Mouse (Mus musculus) adrenal gland, postnatal 25 days (tissue): ENCODE measurements around the gene Cercam. TPM values are rescaled to one million over a fixed set of nuclear protein-coding genes. Genes with fewer than 3 reads are reported as not detected.
"Not testable (repeated sequence)": the region's sequence is repeated elsewhere in the genome, so short reads cannot be mapped to it uniquely, and the experiment has no call there.

Experiments
- DNase-seq: peaks from one replicate; pipeline ENCODE4 v3.0.0; 2021; ENCODE audit warnings: mixed read lengths
- total RNA-seq: library from RNA; stranded (reverse); gene quantifications from 2 replicates; pipeline ENCODE4 v1.2.3, GENCODE M21; 2021

Gene Cercam
- total RNA-seq, 1 experiment from 2014 or later = 11.6 TPM

DNA sequence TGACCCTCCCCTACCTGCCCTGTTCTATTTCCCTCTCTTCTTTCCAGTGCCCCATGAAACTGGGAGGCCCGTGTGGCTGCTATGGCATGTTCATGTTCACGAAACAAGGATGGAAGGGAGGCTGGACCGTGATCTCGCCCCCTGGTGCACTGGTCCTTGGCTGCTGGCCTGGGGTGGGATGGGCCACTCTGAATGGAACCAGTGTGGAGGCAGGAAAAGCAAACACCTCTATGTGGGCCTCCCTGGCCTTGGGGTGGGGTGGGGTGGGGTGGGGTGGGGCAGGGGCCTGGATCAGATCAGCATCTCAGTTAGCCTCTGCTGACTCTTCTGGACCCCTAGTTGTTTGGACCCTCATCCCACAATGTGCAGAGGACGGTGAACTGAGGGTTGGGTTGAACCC is 15.2 kb upstream of the Cercam start:
- no peak for DNase-seq

DNA sequence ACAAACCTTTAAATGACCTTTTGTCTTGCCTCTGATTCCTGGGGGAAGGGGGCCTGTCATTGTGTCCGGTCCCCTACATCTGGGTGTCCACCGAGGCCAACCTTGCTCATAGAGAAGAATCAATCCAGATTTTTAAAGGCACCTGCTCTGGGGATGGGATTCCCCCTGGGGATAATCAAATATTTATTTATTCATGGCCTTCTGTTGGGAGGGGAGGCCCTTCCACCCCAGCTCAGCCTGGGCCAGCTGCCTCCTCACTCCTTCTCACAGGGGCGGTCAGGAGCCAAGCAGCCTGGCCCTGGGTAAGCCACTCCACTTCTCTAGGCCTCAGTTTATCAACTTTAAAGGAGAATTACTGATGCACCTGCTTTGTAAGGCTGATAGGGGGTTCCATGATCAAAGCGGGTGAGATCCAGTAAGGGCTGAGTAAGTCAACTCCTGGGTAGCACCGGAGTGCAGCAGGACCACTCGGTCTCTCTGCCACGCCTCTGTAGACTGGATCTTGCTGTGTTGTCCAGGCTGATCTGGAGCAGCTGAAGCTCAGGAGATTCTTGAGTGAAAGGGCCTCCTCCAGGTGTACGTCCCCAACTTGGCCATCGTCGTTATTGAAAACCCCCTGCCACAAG is 13.3 kb upstream of the Cercam start:
- DNase-seq = no peak

DNA sequence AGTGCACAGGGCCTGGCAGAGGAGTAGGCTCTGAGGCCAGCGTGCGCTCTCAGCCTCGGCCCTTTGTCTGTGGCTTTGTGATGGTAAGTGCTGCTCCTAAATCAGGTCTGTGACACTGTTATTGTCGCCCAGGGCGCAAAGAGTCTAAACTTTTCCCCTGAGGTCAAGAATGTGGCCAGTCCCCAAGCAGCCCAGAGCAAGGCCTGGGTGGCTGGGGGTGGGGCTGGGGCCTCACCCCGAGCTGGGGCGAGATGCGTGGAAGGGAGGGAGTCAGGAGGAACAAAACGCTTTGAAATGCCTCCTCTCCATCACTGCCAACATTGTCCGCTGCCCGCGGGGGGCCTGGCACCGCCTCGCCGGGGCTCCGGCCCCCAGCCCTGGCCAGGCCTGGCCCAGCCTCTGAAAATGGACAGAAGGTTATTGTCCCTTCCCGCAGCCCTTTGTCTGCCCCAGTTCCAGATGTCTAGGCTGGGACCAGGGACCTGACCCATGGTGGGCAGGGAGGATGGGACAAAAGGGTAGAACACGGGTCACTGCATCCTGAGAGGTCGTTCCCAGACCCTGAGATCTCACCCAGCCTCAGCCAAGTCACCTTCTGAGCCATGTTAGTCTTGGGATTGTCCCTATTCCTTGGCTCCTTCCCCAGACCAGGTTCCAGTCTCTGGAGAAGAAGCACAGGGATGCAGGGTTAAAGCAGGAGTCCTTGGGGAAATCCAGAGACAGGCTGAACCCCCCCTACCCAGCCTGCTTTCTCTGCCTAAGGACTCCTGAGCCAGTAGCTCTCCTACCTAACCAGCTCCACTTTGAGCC is 12.3 kb upstream of the Cercam start:
- DNase-seq = no peak

DNA sequence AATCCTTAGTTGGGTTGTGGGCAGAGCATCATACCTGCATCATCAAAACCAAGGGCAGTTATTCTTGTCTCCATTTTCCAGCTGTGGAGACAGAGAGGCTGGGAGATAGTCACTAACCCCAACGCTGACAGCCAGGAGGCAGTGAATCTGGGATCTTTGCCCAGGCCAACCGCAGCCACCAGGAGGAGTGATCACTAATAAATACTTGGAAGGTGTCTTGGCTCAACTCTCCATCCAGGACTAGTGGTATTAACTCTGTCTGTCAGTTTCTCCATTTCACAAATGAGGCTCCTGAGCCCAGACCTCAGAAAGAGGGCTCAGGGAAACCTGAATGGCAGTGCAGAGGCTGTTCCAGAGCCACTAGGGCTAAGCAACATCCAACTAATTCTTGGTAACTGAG is 11.6 kb upstream of the Cercam start:
- no peak for DNase-seq

DNA sequence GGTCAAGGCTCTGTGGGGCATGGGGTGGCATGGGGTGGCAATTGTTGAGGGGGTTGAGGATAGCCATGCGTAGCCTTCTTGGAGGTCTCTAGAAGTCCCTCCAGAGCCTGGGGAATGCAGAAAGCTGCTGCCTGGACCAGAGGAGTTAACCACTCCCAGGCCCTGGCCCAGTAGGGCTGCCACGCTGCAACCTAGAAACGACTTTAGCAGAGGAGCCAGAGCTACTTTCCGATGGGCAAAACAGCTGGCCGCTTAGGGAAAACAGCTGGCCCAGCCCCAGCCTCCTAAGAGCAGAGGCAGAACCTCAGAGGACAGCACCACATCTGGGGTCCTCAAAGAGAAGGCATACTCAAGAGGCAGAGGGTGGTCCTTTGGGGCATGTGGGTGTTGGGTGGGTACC is 11.0 kb upstream of the Cercam start:
- DNase-seq = no peak

DNA sequence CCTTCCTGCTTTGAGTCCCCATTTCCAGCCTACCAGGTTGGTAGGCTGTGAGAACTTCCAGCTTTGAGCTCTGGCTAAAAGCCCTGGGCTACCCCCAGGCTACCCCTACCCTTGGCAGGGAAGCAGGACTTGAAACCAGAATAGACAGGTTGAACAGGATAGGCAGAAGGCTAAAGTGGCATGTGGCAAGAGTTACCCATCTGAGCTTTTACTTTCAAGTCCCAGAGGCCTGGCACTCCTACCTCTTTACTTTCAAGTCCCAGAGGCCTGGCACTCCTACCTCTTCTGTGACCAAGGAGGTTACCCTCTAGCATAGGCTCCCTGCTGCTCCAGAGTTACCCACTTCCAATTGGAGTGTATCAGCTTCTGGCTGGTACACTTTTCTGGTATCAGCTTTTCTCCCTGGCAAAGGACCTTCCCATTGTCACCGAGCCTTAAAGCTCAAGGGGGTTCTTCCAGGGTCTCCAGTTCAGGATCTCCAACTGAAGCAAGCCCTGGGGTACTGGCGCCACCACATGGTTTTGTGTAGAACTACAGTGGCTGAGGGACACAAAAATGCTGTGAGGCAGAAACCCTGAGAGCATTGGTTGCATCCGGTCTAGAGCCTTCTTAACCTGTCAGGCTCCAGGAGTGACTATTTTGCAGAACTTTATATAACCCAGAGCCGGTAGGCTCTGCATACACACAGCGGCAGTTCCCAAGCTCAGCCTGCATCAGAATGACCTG is 10.1 kb upstream of the Cercam start:
- peak; percentile 20 for DNase-seq

DNA sequence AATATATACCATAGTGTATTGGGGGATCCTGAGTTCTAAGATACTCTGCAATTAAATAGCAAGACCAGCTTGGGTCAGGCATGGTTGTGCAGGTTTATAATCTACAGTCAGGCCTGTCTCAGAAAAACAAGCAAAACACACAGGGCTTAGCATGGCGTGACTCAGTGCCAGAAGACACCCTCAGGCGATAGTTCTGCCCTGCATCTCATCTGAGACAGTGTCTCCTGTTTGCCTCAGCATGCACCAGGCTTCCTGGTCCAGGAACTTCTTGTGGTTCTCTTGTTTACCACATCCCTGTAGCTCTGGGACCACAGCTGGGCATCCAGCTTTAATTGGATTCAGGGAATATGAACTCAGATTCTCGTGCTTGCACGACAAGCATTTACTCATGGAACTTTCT is 3.8 kb upstream of the Cercam start:
- DNase-seq = no peak

DNA sequence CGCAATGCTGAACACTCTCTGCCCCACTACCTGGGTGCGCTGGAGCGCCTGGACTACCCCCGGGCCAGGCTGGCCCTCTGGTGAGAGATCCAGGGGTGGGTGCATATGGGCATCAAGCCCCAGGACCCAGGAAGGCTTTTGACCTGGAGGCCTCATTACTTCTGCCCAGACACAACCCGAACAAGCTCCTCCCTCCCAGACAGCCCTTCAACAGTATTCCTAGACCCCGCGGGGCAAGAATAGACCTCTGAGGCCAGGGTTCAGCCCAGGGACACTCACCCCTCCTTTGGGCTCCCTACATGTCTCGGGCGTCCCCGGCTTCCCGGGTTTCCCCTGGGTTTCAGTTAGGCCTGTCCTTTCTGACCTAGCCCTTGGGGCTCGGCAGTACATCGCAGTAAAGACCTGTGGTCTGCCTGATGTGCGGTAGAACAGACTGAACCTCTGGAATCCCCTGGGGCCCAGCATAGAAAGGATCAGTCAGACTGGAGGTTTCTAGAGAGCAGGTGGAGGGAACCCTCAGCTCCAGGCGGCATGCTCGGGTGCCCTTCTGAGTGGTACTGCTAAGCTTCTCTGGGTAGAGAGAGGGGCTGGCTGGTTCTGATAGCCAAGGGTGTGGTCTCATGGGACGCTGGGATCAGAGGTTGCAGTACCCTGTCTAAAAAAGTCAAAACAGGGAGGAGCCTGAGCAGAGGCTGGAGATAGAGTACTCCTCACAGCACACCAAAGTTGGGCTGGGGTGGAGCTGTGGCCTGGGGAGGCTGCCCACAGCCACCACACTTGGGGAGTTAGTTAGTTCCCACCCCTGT is 885 bp downstream of the Cercam start:
- no peak for DNase-seq

DNA sequence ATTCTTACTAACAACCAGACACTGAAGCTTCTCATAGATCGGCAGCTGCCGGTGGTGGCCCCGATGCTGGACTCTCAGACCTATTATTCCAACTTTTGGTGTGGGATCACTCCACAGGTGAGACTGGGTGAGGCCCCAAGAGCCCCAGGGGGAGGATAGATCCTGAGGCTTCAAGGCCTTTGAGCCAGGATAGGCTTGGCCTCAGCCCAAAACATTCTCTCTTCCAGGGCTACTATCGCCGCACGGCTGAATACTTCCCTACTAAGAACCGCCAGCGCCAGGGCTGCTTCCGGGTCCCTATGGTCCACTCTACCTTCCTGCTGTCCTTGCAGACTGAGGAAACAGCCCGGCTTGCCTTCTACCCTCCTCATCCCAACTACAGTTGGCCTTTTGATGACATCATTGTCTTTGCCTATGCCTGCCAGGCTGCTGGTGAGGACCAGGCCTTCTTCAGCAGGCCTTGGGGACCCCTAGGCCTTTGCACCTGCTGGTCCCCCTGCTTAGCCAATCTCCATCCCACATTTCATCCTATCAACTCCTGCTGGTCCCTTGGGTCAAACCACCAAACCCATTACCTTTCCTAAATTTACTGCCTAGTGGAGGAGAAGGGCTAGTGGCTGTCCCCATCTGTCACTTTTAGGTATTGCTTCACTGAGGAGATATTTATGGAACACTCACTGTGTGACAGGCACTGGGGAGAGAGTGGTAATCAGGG is 3.8 kb downstream of the Cercam start:
- DNase-seq = no peak

DNA sequence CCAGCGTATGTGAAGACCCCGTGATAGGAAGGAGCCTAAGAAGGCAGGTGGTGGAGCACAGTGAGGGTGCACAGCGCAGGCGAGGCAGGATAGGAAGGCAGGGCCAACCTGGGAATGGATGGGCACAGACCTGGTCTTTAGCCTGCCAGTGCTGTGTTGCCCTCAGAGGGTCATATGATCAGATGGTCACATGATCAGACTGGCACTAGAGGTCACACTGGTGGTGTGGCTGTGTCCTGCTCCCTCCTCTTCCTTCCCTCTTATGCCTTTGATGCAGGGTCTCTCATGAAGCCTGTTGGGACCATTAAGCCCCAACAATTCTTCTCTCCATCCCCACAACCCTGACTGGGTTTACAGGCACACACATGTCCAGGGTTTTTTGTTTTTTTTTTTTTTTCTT is 4.8 kb downstream of the Cercam start:
- DNase-seq = no peak

DNA sequence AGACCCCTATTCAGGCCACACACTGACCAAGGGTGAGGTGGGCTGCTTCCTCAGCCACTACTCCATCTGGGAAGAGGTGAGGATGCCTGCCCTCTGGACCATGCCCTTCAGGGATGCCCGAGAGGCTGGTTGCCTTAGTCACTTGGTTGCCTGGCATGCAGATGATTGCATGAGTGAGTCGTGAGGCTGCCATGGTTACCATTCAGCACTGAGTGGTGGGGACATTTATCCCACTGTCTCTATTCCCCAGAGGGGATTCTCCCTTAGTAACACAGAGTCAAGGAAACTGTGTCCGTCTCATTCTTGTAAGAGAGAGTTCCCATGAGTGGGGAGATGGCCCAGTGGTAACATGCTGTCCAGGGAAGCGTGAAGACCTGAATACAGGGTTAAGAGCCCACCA is 9.1 kb downstream of the Cercam start:
- no peak for DNase-seq

DNA sequence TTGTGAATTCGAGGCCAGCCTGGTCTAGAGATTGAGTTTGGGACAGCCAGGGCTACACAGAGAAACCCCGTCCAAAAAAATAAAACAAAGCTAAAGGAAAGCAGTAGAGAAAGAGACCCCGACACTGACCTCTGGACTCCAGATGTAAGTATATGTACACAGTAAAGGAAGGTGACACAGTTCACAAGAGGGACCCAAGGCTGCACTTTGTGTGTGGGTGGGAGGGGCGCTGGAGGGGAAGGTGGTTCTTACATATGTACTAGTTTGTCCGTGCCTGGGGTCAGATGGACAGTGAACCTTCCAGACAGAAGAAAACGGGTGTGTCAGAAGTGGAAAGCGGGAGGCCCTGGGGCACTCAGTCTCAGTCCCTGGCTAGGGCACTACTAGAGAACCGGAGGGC is 10.2 kb downstream of the Cercam start:
- no peak for DNase-seq

DNA sequence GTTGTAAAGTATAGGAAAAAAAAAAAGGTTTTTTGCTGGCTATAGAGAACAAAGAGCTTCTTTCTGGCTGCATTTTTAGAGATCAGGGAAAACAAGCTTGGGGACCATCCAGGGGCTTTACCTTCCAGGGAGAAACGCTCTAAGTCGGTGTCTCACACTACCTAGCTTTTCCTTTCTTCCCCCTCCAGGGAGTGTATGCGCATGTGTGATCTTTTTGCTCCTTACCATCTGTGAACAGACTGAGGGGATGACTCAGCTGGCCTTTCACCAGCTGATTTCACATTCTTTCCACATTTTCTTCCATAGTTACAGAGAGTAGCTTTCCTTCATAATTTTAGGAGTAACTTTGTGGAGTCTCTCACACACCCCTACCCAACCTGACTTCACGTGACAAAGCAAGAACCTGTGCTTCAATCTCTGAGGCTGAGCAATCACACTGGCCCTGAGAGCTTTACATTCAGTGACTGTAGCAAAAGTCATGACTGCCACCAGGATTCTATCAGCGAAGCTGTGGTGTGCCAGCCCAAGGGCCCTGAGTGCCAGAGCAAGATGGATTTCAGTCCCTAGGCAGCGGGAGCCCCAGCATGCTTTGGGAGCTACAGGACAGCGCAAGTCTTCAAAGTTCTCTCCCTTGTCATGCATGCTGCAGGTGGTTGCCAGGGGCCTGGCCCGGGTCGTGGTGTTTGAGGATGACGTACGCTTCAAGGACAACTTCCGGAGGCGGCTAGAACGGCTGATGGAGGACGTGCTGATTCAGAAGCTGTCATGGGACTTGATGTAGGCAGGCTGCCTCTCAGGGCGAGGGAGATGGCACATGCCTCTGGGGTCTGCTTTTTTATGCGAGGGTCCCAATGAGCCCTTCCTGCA is 11.2 kb downstream of the Cercam start:
- DNase-seq = peak; percentile 74

DNA sequence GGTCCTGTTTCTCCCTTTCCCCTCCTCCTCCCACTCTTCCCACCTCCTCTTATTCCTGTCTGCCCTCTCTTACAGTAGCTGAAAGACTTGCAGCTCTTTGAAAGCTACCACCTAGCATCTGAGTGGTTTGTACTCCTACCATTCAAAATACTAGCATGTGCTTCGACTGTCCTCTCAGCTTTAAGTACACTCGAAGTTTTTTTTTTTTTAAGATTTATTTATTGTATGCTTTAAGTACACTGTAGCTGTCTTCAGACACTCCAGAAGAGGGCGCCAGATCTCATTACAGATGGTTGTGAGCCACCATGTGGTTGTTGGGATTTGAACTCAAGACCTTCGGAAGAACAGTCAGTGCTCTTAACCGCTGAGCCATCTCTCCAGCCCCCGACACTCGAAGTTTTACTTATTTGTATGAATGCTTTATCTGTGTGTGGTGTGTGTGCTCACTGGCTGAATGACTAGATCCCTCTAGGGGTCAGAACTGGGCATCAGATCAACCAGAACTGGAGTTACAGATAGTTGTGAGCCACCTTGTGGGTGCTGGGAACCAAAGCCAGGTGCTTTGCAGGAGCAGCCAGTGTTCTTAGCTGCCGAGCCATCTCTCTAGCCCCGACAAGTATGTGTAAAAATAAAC is 17.8 kb downstream of the Cercam start:
- DNase-seq = not testable (repeated sequence)

DNA sequence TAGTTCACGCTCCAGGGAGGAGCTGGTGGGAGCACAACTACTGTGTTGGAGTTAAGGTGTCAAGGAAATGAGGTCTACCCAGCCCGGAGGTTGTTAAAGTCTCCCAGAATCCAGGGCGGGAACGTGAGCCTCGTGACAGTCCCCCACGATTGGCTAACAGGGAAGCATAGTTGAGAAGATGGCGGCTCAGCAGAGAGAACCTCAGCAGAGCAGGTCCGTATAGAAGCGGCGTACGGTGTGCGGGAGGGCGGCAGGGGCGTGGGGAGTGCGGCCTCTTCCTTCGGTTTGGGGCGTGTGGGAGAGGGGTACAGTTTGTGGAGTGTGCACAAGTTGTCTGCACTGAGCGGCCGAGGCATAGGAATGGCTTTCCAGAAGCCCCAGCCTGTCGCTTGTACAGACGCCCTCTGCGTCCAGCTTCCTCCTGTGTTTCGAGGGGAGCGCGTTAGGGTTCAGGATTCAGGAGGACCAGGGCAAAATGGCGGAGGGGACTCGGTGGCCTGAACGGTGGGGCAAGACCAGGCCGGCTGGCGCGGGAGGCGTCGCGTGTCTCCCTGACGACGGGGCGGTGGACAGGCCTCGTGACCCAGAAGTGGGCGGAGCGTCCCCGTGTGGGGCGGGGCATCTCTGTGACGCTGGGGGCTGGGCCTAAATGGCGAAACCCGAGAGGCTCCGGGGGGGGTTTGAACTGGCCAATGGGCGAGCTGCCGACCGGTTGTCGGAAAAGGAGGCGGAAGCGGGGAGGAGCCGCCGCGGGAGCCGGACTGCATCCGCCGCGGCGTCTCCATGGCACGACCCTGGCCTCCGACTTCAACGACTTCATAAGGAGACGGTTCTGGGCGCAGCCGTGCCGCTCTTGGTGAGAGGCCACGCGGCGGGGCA is 20.3 kb downstream of the Cercam start, which contains the start of gene Odf2:
Gene Odf2 (plus strand): TSS at position 156 of the 879 bp plus-strand sequence.
- peak; percentile 100 for DNase-seq

DNA sequence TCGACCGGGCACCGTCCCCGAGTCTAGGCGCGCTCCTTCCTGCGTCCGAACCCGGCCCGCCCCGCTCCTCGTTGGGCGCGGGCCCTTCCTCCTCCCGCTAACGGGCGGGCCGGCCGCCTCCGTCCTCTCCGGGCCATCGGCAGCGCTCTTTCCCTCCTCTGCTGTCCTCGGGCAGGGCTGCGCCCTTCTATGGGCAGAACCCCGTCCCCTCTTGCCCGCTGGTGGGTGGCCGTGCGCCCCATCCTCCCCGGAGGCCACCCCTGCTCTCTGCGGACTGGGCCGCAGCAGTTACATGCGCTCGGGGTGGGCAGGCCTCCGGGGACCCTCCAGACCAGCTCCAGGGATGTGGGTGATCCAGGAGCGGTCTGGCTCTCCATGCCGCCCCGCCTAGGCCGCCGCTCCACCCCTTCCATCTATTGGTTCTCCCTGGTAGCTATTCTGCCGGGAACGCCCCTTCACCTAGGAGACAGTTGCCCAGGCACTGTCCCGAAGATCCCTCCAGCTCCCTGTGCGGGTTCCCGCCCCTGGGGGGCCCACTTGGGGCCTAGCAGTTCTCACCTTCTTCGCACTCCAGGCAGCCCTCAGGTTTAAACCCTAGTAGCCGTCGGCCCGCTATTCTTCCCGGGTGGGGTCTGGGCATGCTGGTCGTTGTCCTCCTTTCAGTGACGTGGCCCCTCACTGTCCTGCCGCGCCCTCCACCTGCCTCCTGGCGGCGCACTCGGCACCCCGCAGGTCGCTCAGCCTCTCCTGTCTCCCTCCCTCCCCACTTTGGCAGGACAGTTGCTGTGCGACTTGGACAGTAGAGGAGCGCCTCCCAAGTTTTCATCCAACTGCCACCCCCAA is 21.2 kb downstream of the Cercam start:
- DNase-seq = peak; percentile 88

DNA sequence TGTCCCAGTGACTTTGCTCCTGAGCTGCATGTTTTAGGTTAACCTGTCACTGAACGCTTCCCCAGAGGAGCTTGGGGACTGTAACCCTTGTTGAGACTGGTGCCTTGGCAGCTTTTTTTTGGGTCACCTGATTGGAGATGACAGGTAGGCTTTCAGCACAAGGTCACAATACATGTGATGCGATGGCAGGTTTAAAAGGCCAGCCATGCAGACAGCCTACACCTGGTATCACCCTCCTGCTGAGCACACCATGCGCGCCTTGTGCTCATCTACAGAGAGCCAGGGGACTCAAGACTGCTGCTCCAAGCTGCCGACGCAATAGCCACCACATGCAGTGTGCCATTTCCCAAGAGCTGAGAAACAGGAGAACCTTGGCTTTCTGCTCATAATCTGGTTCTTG is 22.8 kb downstream of the Cercam start:
- no peak for DNase-seq

DNA sequence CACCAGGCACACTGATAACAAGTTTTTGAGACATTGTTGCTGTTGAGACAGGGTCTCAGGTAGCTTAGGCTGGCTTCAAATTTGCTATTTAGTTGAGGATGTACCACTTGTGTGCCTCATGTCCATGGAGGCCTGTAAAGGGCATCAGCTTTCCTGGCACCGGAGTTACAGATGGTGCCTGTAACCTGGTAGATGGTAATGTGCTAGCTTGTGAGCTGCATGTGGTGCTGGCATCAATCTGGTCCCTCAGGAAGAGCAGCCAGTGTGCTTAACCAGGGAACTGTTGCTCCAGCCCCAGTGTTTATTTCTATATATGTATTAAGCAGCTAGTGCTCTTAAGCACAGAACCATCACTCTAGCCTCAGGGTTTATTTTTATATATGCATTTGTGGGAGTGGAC is 27.1 kb downstream of the Cercam start:
- DNase-seq = no peak
